Mouse (Mus musculus) stomach, embryonic 16.5 days (tissue): ENCODE measurements at regions not wholly inside any gene's neighbourhood (a gene's known extent, or its start where the extent isn't known, plus 50 kb on each side); places are given as distances from the start of the nearest gene placed in this dataset.
A peak's percentile ranks its signal among the peaks of the same experiment; 100 is the strongest.

Experiments used
- ATAC-seq: fragments of 200-750 bp; cut with Nextera tagmentation; 2 replicates; pipeline ENCODE4 v1.8.0; 2017; ENCODE audit warnings: moderate number of reproducible peaks, moderate TSS enrichment; ENCODE audit not compliant: insufficient read depth, low FRiP score
- H3K27ac ChIP-seq: fragments of 300-500 bp; sonication (generic); 2 replicates; pipeline ENCODE4 v1.5.1; 2014; ENCODE audit warnings: low read length
- H3K27me3 ChIP-seq: fragments of 300-500 bp; sonication (generic); 2 replicates; pipeline ENCODE4 v1.6.1; 2014; ENCODE audit warnings: low read length, control low read depth, mixed read lengths; ENCODE audit not compliant: control insufficient read depth, insufficient read depth
- H3K36me3 ChIP-seq: fragments of 300-500 bp; sonication (generic); 2 replicates; pipeline ENCODE4 v1.6.1; 2014; ENCODE audit warnings: low read length; ENCODE audit not compliant: control insufficient read depth, insufficient read depth
- H3K4me1 ChIP-seq: fragments of 300-500 bp; sonication (generic); 2 replicates; pipeline ENCODE4 v1.6.1; 2014; ENCODE audit warnings: low read length, control low read depth, mixed read lengths; ENCODE audit not compliant: control insufficient read depth, insufficient read depth
- H3K4me2 ChIP-seq: fragments of 300-500 bp; sonication (generic); 2 replicates; pipeline ENCODE4 v1.6.1; 2014; ENCODE audit warnings: low read depth, low read length, mixed read lengths
- H3K4me3 ChIP-seq: fragments of 300-500 bp; sonication (generic); replicated peaks from 2 replicates; pipeline ENCODE4 v1.5.1; 2014; ENCODE audit warnings: mild to moderate bottlenecking, low read length
- H3K9ac ChIP-seq: fragments of 300-500 bp; sonication (generic); 2 replicates; pipeline ENCODE4 v1.6.1; 2014; ENCODE audit warnings: low read length
- H3K9me3 ChIP-seq: fragments of 300-500 bp; sonication (generic); replicated peaks from 2 replicates; pipeline ENCODE4 v1.6.1; 2016; ENCODE audit warnings: low read length, control low read depth; ENCODE audit not compliant: control insufficient read depth
- WGBS: fragments of 180-500 bp; shearing (Covaris S2); extraction: QIAGEN DNeasy Blood & Tissue Kit; methylation state at CpG from one replicate; pipeline ENCODE4 v1.1.7; 2014; 5-methylcytosine and 5-hydroxymethylcytosine counted together

GRCm38 (mm10) chr5:118908224-118908623 lies 347.7 kb downstream of the Med13l start:
- 66% methylated on average over 7 of the region's 7 CpGs for WGBS
- ATAC-seq: no peak

DNA sequence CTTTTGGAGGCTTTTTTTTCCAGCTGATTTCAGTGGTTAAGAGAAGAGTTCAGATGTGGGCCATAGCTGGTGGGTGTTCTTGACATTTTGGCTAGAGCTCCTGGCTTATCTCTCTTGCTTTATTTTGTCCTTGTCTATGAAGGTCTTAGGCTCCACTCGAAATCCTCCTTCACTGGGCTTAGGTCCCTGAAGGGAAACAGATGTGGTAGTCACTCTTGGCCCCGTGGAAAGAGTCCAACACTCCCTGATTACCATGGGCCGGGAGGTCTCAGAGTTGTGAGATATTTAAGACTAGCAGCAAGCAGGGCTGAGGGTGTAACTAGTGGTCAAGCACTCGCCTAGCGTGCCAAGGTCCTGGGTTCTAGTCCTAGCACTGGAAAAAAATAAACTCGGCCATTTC lies 349.3 kb downstream of the Med13l start:
- WGBS: 69% methylated on average over 6 of the region's 6 CpGs
- H3K9me3 ChIP-seq: no peaks in the 10 kb centered on the region
- H3K36me3 ChIP-seq: no peaks in the 10 kb centered on the region
- no peak for ATAC-seq
- H3K9ac ChIP-seq: no peak overlapping the region
- no peak overlapping the region for H3K4me2 ChIP-seq
- no peak overlapping the region for H3K4me3 ChIP-seq
- H3K27ac ChIP-seq: no peak overlapping the region
- H3K27me3 ChIP-seq: no peaks in the 10 kb centered on the region
- H3K4me1 ChIP-seq: no peaks in the 10 kb centered on the region

More at GRCm38 (mm10) chr5:118908224-118908623, 347.7 kb downstream of the Med13l start:
- H3K4me3 ChIP-seq: no peak overlapping the region
- no peak overlapping the region for H3K4me2 ChIP-seq
- H3K4me1 ChIP-seq: no peaks in the 10 kb centered on the region
- no peak overlapping the region for H3K27ac ChIP-seq
- no peak overlapping the region for H3K9ac ChIP-seq
- H3K36me3 ChIP-seq: no peaks in the 10 kb centered on the region
- H3K9me3 ChIP-seq: no peaks in the 10 kb centered on the region
- H3K27me3 ChIP-seq: no peaks in the 10 kb centered on the region

GRCm38 (mm10) chr5:118914191-118914750 lies 353.8 kb downstream of the Med13l start:
- no peaks in the 10 kb centered on the region for H3K9me3 ChIP-seq
- H3K27ac ChIP-seq: no peak overlapping the region
- H3K4me2 ChIP-seq: no peak overlapping the region
- WGBS: 75% methylated on average over 6 of the region's 6 CpGs
- no peak for ATAC-seq
- no peaks in the 10 kb centered on the region for H3K36me3 ChIP-seq
- H3K4me3 ChIP-seq: no peak overlapping the region
- no peaks in the 10 kb centered on the region for H3K27me3 ChIP-seq
- peaks cover 3% of the 10 kb centered on the region; the same call in 1 of the 2 replicates for H3K4me1 ChIP-seq
- no peak overlapping the region for H3K9ac ChIP-seq

DNA sequence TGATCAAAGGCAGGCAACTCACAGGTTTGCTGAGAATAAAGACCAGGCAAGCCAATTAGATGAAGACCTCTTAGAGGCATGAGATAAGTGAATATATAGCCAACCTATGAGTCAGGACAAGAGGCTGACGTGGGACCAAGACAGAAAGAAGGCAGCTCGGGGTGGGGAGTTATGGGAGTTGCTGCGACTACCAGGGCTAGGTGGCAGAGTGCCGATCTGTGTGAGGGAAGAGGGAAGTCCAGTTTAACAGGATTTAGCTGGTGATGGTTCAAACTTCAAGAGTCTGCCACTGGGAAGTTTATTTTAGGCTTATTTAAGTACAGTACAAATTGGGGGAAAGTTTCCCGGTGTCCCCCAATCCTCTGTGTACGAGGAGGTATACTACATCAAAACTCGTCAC lies 362.9 kb downstream of the Med13l start:
- Histone ChIP-seq H3K36me3 (no peaks in the 10 kb centered on the region), H3K9ac (no peak overlapping the region), H3K4me2 (no peak overlapping the region), H3K4me1 (peaks cover 3% of the 10 kb centered on the region; the same call in 1 of the 2 replicates), H3K9me3 (no peaks in the 10 kb centered on the region), H3K4me3 (no peak overlapping the region), H3K27me3 (peaks cover 3% of the 10 kb centered on the region; the same call in 1 of the 2 replicates), H3K27ac (no peak overlapping the region)
- no peak for ATAC-seq
- WGBS: 80% methylated on average over 7 of the region's 7 CpGs

- Histone ChIP-seq H3K27ac (no peak overlapping the region), H3K36me3 (no peaks in the 10 kb centered on the region), H3K4me2 (no peak overlapping the region), H3K9me3 (no peaks in the 10 kb centered on the region), H3K4me3 (no peak overlapping the region), H3K4me1 (no peaks in the 10 kb centered on the region; the same call in 1 of the 2 replicates), H3K9ac (no peak overlapping the region), H3K27me3 (peaks cover 7% of the 10 kb centered on the region; the same call in 1 of the 2 replicates)
- no peak for ATAC-seq
- 93% methylated on average over 4 of the region's 4 CpGs for WGBS
Measured at GRCm38 (mm10) chr5:118929037-118929436, 368.6 kb downstream of the Med13l start.

GRCm38 (mm10) chr5:118929990-118930501 lies 369.6 kb downstream of the Med13l start:
- Histone ChIP-seq H3K36me3 (no peaks in the 10 kb centered on the region), H3K27me3 (peaks cover 7% of the 10 kb centered on the region; the same call in 1 of the 2 replicates), H3K27ac (no peak overlapping the region), H3K4me2 (peak overlapping the region; percentile 41), H3K9ac (no peak overlapping the region), H3K4me1 (no peaks in the 10 kb centered on the region; the same call in 1 of the 2 replicates), H3K4me3 (peak overlapping the region; percentile 29), H3K9me3 (no peaks in the 10 kb centered on the region)
- 3% methylated on average over 23 of the region's 23 CpGs for WGBS
- peak; percentile 69; the same call in 1 of the 2 replicates for ATAC-seq

DNA sequence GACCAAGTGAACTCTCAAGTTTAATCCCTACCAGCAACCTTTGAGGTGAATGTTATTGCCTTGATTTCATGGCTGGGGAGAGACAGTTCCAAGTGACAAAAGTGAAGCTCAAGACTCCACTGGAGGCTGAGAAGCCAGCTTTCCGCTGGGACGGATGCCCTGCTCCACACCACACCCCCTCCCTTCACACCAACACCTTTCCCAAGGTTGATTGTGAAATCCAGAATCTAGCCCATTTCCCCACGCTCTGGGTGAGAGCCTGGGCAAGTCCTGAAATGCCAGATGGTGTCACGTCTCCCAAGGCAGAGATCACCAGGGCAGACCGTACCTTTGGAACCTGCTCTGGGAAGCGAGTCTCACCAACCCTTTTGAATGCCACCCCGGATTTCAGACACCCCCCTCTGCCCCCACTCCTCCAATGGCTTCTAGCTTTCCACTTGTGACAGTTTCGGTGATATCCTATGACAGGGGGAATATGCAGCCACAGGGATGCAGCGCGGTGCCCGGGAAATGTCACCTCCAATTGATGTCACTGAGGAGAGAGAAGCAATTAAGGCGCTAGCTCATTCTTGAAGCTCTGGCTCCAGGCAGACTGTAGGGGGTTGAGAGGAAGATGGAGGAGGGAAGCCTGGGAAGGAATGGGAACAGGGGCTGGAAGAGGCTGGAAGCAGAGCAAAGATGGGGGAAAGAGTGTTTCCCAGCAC lies 379.0 kb downstream of the Med13l start:
- H3K4me2 ChIP-seq: no peak overlapping the region
- no peak for ATAC-seq
- H3K4me3 ChIP-seq: no peak overlapping the region
- H3K9ac ChIP-seq: no peak overlapping the region
- H3K27ac ChIP-seq: no peak overlapping the region
- 85% methylated on average over 12 of the region's 12 CpGs for WGBS
- H3K36me3 ChIP-seq: no peaks in the 10 kb centered on the region
- H3K9me3 ChIP-seq: peaks cover 3% of the 10 kb centered on the region; the same call in 1 of the 2 replicates
- no peaks in the 10 kb centered on the region for H3K27me3 ChIP-seq
- no peaks in the 10 kb centered on the region for H3K4me1 ChIP-seq

DNA sequence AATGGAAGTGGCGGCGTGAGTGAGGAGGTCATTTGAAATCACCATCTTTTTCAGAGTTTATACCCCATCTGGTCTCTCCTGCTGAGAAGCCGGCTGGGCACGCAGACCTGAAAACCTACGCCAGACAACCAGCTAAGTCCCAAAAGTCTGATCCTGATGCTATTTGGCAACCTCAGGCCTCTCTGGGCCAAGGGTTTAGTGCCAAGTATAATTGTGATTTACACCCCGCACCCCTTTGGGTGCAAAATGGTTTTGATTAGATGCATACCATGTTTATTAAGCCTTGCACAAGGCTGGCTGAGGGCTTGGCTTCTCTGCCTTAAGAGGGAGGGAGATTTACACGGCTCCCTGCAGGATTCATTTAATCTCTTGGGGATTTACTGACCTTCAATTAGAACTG lies 383.8 kb downstream of the Med13l start:
- no peak overlapping the region for H3K9ac ChIP-seq
- H3K27me3 ChIP-seq: no peaks in the 10 kb centered on the region
- no peaks in the 10 kb centered on the region for H3K4me1 ChIP-seq
- H3K27ac ChIP-seq: no peak overlapping the region
- WGBS: 52% methylated on average over 7 of the region's 7 CpGs
- no peak overlapping the region for H3K4me2 ChIP-seq
- no peaks in the 10 kb centered on the region for H3K36me3 ChIP-seq
- H3K9me3 ChIP-seq: peaks cover 3% of the 10 kb centered on the region; the same call in 1 of the 2 replicates
- ATAC-seq: no peak
- no peak overlapping the region for H3K4me3 ChIP-seq

DNA sequence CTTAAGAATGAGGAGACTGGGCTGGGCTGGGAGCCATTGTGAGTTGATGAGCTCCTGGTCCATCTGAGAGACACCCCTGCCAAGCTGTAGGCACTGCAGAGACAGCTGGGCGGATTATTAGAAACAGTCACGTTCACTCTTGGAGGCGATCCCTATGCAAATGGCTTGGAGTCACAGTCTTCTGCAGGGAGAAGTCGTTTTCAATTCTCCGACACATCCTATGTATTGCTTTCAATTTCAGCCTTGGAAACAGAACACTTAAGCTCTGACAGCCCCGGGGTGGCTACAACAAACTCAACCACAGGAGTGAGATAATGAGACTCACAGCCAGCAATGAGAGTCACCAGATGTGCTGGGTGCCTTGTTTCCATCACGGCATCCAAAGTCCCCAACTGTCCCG lies 385.6 kb downstream of the Med13l start:
- ATAC-seq: no peak
- Histone ChIP-seq H3K27ac (no peak overlapping the region), H3K4me3 (no peak overlapping the region), H3K9ac (no peak overlapping the region), H3K9me3 (peaks cover 3% of the 10 kb centered on the region; the same call in 1 of the 2 replicates), H3K27me3 (no peaks in the 10 kb centered on the region), H3K4me1 (no peaks in the 10 kb centered on the region), H3K36me3 (no peaks in the 10 kb centered on the region), H3K4me2 (no peak overlapping the region)
- 41% methylated on average over 8 of the region's 8 CpGs for WGBS
